Mouse (Mus musculus) intestine, embryonic 14.5 days (tissue): ENCODE measurements at regions not wholly inside any gene's neighbourhood (a gene's known extent, or its start where the extent isn't known, plus 50 kb on each side); places are given as distances from the start of the nearest gene placed in this dataset.
A peak's percentile ranks its signal among the peaks of the same experiment; 100 is the strongest.

Experiments used
- ATAC-seq: fragments of 200-750 bp; cut with Nextera tagmentation; replicated peaks from 2 replicates; pipeline ENCODE4 v1.8.0; 2017; ENCODE audit warnings: low read depth, moderate number of reproducible peaks, moderate TSS enrichment, moderate library complexity; ENCODE audit not compliant: low FRiP score, low TSS enrichment
- DNase-seq: peaks from one replicate; pipeline ENCODE4 v3.0.0-alpha.2; 2018; ENCODE audit warnings: low spot score
- H3K27ac ChIP-seq: fragments of 300-500 bp; sonication (generic); 2 replicates; pipeline ENCODE4 v1.5.1; 2014; ENCODE audit warnings: low read depth, mild to moderate bottlenecking, control low read depth
- H3K27me3 ChIP-seq: fragments of 300-500 bp; sonication (generic); replicated peaks from 2 replicates; pipeline ENCODE4 v1.6.1; 2014; ENCODE audit warnings: low read length, control low read depth; ENCODE audit not compliant: control insufficient read depth, insufficient read depth
- H3K36me3 ChIP-seq: fragments of 300-500 bp; sonication (generic); 2 replicates; pipeline ENCODE4 v1.6.1; 2014; ENCODE audit warnings: low read length, control low read depth; ENCODE audit not compliant: control insufficient read depth, insufficient read depth
- H3K4me1 ChIP-seq: fragments of 300-500 bp; sonication (generic); replicated peaks from 2 replicates; pipeline ENCODE4 v1.6.1; 2014; ENCODE audit warnings: low read length, control low read depth, mixed read lengths; ENCODE audit not compliant: control insufficient read depth, insufficient read depth
- H3K4me2 ChIP-seq: fragments of 300-500 bp; sonication (generic); 2 replicates; pipeline ENCODE4 v1.6.1; 2014; ENCODE audit warnings: low read length
- H3K4me3 ChIP-seq: fragments of 300-500 bp; sonication (generic); 2 replicates; pipeline ENCODE4 v1.5.1; 2014; ENCODE audit warnings: low read depth, low read length, control low read depth, mixed read lengths
- H3K9ac ChIP-seq: fragments of 300-500 bp; sonication (generic); 2 replicates; pipeline ENCODE4 v1.6.1; 2014; ENCODE audit warnings: mild to moderate bottlenecking, low read length
- H3K9me3 ChIP-seq: fragments of 300-500 bp; sonication (generic); 2 replicates; pipeline ENCODE4 v1.6.1; 2016; ENCODE audit warnings: low read length, control low read depth; ENCODE audit not compliant: control insufficient read depth
- WGBS: fragments of 180-500 bp; shearing (Covaris S2); extraction: QIAGEN DNeasy Blood & Tissue Kit; methylation state at CpG from one replicate; pipeline ENCODE4 v1.1.7; 2014; 5-methylcytosine and 5-hydroxymethylcytosine counted together

GRCm38 (mm10) chr10:17288231-17288630 is 434.8 kb upstream of the Cited2 start:
- Histone ChIP-seq H3K36me3 (no peaks in the 10 kb centered on the region), H3K9ac (no peak overlapping the region), H3K4me1 (no peaks in the 10 kb centered on the region), H3K4me3 (no peak overlapping the region), H3K4me2 (no peak overlapping the region), H3K27ac (no peak overlapping the region), H3K9me3 (no peaks in the 10 kb centered on the region), H3K27me3 (no peaks in the 10 kb centered on the region)
- 56% methylated on average over 2 of the region's 2 CpGs for WGBS
- ATAC-seq: no peak
- no peak for DNase-seq

- H3K27me3 ChIP-seq: no peaks in the 10 kb centered on the region
- no peak overlapping the region for H3K9ac ChIP-seq
- H3K4me2 ChIP-seq: no peak overlapping the region
- no peak overlapping the region for H3K27ac ChIP-seq
- no peak overlapping the region for H3K4me3 ChIP-seq
- H3K4me1 ChIP-seq: no peaks in the 10 kb centered on the region
- ATAC-seq (no peak), DNase-seq (no peak)
- no peaks in the 10 kb centered on the region for H3K36me3 ChIP-seq
- WGBS: 79% methylated on average over 6 of the region's 6 CpGs
- no peaks in the 10 kb centered on the region for H3K9me3 ChIP-seq
Measured at GRCm38 (mm10) chr10:17292331-17292730, 430.7 kb upstream of the Cited2 start.

GRCm38 (mm10) chr10:17294440-17294839 is 428.6 kb upstream of the Cited2 start:
- ATAC-seq: no peak
- no peaks in the 10 kb centered on the region for H3K4me1 ChIP-seq
- no peak overlapping the region for H3K4me3 ChIP-seq
- WGBS: 71% methylated on average over 3 of the region's 3 CpGs
- no peaks in the 10 kb centered on the region for H3K9me3 ChIP-seq
- no peak overlapping the region for H3K4me2 ChIP-seq
- DNase-seq: no peak
- no peaks in the 10 kb centered on the region for H3K27me3 ChIP-seq
- no peak overlapping the region for H3K27ac ChIP-seq
- H3K36me3 ChIP-seq: no peaks in the 10 kb centered on the region
- H3K9ac ChIP-seq: no peak overlapping the region

GRCm38 (mm10) chr10:17295157-17295556 is 427.9 kb upstream of the Cited2 start:
- no peaks in the 10 kb centered on the region for H3K36me3 ChIP-seq
- no peak overlapping the region for H3K4me2 ChIP-seq
- H3K27ac ChIP-seq: no peak overlapping the region
- no peaks in the 10 kb centered on the region for H3K27me3 ChIP-seq
- ATAC-seq (no peak), DNase-seq (no peak)
- no peaks in the 10 kb centered on the region for H3K4me1 ChIP-seq
- H3K9ac ChIP-seq: no peak overlapping the region
- 76% methylated on average over 3 of the region's 3 CpGs for WGBS
- no peak overlapping the region for H3K4me3 ChIP-seq
- H3K9me3 ChIP-seq: no peaks in the 10 kb centered on the region

- H3K4me2 ChIP-seq: no peak overlapping the region
- H3K27ac ChIP-seq: no peak overlapping the region
- no peaks in the 10 kb centered on the region for H3K4me1 ChIP-seq
- DNase-seq (no peak), ATAC-seq (no peak)
- no peak overlapping the region for H3K9ac ChIP-seq
- no peaks in the 10 kb centered on the region for H3K27me3 ChIP-seq
- no peaks in the 10 kb centered on the region for H3K9me3 ChIP-seq
- no peaks in the 10 kb centered on the region for H3K36me3 ChIP-seq
- 23% methylated on average over 6 of the region's 6 CpGs for WGBS
- no peak overlapping the region for H3K4me3 ChIP-seq
Measured at GRCm38 (mm10) chr10:17299600-17299999, 423.4 kb upstream of the Cited2 start.

- 94% methylated on average over 3 of the region's 3 CpGs for WGBS
- Histone ChIP-seq H3K4me1 (peaks cover 5% of the 10 kb centered on the region; the same call in 1 of the 2 replicates), H3K27ac (no peak overlapping the region), H3K9me3 (no peaks in the 10 kb centered on the region), H3K4me2 (no peak overlapping the region), H3K9ac (no peak overlapping the region), H3K27me3 (no peaks in the 10 kb centered on the region), H3K4me3 (no peak overlapping the region), H3K36me3 (no peaks in the 10 kb centered on the region)
- DNase-seq (no peak), ATAC-seq (no peak)
Measured at GRCm38 (mm10) chr10:17326724-17327123, 396.3 kb upstream of the Cited2 start.

- Histone ChIP-seq H3K9ac (peak overlapping the region; percentile 36), H3K9me3 (no peaks in the 10 kb centered on the region), H3K4me1 (peaks cover 5% of the 10 kb centered on the region; the same call in 1 of the 2 replicates), H3K36me3 (no peaks in the 10 kb centered on the region), H3K27me3 (no peaks in the 10 kb centered on the region), H3K4me3 (peak overlapping the region; percentile 37), H3K27ac (no peak overlapping the region), H3K4me2 (peak overlapping the region; percentile 61)
- DNase-seq (no peak), ATAC-seq (no peak)
- WGBS: 9% methylated on average over 6 of the region's 6 CpGs
Measured at GRCm38 (mm10) chr10:17330904-17331606, 392.0 kb upstream of the Cited2 start.

- Histone ChIP-seq H3K27ac (no peak overlapping the region), H3K4me3 (peak overlapping the region; percentile 37), H3K9me3 (no peaks in the 10 kb centered on the region), H3K36me3 (no peaks in the 10 kb centered on the region), H3K4me1 (peaks cover 5% of the 10 kb centered on the region; the same call in 1 of the 2 replicates), H3K4me2 (peak overlapping the region; percentile 61), H3K9ac (peak overlapping the region; percentile 36), H3K27me3 (no peaks in the 10 kb centered on the region)
- 3% methylated on average over 7 of the region's 7 CpGs for WGBS
- DNase-seq: no peak
- ATAC-seq: no peak
Measured at GRCm38 (mm10) chr10:17331607-17332008, 391.4 kb upstream of the Cited2 start.
